Mouse (Mus musculus): ENCODE measurements around the gene Capn1.
A peak's percentile ranks its signal among the peaks of the same experiment; 100 is the strongest.

The Capn1 gene

DNA sequence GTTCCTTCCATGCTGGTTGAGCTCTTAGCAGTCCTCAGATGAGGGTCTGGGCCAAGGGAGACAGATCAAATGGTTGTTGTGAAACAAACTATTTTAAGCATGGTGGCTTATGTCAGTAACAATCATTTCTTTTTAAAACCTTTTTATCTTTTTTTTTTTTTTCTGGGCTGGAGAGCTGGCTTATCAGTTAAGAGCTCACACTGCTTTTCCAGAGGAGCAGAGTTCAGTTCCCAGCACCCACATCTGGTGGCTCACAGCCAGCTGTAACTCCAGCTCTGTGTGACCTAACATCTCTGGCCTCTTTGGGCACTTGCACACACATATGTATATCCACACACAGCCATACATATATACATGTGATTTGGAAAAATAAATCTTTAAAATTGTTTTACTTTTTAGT lies 22.0 kb upstream of the Capn1 start:
- DNase-seq: no peak

GRCm38 (mm10) chr19:6035966-6036585 lies 20.4 kb upstream of the Capn1 start:
- DNase-seq: no peak

- DNase-seq: no peak
Observed at GRCm38 (mm10) chr19:6030520-6031280, 15.0 kb upstream of the Capn1 start.

DNA sequence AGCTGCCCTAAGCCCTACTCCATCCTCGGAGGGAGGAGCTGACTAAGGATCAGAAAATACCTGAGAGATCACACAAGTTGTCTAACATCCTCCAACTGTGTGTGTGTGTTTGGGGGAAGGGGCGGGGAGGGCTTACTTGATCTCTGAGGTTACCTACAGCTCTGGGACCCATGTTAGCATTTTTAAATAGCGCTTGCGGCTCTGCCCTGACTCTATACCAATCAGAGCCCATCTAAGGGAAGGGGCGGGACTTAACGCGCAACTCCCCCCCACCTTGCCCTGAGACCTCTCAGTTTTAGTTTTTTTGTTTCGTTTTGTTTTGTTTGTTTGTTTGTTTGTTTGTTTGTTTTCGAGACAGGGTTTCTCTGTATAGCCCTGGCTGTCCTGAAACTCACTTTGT lies 13.7 kb upstream of the Capn1 start:
- DNase-seq: no peak

- no peak for DNase-seq
Observed at GRCm38 (mm10) chr19:6028991-6029390, 13.3 kb upstream of the Capn1 start.

DNA sequence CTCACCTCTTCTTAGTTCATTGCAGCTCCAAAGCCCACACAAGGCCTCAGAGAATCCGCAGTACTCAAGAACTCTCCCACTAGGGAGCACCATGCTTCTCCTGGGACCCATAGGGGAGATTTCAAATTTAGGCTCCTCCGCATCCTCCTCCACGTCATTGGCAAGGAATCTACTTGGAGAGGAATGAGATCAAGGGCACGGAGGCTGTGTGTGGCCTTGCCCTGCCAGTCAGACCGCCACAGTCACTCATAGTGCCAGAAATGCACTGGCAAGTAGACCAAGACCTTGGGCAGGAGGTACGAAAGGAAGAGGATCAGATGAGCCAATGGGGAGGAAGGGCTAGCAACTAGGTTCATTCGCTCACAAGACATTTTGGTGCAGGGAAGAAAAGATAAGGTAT lies 8.2 kb upstream of the Capn1 start:
- DNase-seq: no peak

DNA sequence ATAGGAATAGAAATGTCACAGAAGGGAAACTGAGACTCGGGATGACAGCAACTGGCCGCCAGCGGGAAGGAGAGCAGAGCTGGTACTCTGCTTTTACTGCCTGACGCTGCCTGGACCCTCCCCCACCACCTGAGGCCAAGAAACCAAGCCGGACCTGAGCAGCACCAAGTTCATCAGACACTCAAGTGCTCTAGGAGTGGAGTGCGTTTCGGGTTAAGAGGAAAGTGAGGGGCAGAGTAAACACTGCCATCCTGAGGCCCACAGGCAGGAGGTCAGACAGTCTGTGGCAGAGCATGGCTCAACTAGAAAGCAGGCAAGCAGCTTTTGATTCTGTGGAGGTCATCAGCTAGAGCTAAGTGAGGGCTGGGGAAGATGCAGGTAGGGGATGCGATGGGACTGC lies 7.4 kb upstream of the Capn1 start:
- DNase-seq: no peak

GRCm38 (mm10) chr19:6020276-6020675 lies 4.6 kb upstream of the Capn1 start:
- DNase-seq: no peak

GRCm38 (mm10) chr19:6018142-6019089 lies 2.7 kb upstream of the Capn1 start:
- DNase-seq: peak; percentile 87

- peak; percentile 38 for DNase-seq
Observed at GRCm38 (mm10) chr19:6016532-6016931, 835 bp upstream of the Capn1 start.

GRCm38 (mm10) chr19:6014991-6015510 lies 646 bp downstream of the Capn1 start:
- DNase-seq: peak; percentile 60

DNA sequence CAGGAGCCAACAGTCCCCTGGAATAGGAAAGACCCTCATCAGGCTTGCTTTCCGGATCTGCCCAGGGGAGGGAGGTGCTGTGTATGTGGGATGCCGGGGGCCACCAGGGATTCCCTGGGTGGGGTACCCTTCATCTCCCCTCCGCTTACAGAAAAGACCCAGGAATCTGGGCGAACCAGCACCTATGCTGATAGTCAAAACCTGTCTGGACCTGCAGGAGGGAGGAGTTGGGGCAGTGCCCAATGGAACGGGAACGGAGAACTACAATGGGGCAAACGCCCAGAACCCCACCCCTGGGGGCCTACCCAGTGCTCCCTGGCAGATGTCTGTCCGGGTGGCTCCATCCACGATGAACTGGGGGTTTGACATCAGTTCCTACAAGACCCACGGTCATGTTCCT lies 2.0 kb downstream of the Capn1 start:
- DNase-seq: no peak

- DNase-seq: no peak
Observed at GRCm38 (mm10) chr19:6009137-6009536, 6.6 kb downstream of the Capn1 start.

- no peak for DNase-seq
Observed at GRCm38 (mm10) chr19:6007013-6007412, 8.7 kb downstream of the Capn1 start.

DNA sequence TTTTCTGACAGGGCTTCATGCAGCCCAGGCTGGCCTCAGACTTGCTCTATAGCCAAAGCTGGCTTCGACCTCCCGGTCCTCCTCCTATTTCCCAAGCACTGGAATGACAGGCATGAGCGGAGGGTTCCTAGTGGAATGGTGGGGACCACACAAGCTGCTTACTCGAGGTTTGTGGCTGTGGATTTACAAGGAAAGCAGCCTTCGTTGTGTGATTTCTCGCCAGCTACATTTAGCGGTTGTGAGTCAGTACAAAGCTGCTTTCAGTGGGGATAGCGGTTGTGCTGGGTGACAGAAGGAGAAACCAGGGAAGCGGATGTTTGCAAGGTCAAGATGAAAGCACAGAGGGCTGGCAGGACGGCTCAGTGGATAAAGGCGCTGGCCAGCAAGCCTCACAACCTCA lies 10.2 kb downstream of the Capn1 start:
- no peak for DNase-seq

DNA sequence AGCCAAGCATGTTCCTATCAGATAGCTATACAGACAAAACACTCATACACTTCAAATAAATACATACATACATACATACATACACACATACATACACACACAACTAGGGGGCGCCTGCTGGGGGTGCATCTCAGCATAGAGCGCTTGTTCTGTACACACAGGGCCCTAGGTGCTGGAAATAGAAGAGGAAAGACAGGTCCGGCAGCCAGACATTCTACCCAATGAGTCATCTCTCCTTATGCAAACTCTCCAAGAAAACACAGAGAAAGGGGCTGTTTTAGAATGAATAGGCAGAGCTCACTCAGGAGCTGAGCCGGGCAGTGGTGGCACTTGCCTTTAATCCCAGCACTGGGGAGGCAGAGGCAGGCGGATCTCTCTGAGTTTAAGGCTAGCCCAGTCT lies 15.7 kb downstream of the Capn1 start:
- no peak for DNase-seq

- no peak for DNase-seq
Observed at GRCm38 (mm10) chr19:5998180-5998579, 17.5 kb downstream of the Capn1 start.

GRCm38 (mm10) chr19:5994711-5995110 lies 21.0 kb downstream of the Capn1 start:
- DNase-seq: no peak

- no peak for DNase-seq
Observed at GRCm38 (mm10) chr19:5992012-5992411, 23.7 kb downstream of the Capn1 start.

DNA sequence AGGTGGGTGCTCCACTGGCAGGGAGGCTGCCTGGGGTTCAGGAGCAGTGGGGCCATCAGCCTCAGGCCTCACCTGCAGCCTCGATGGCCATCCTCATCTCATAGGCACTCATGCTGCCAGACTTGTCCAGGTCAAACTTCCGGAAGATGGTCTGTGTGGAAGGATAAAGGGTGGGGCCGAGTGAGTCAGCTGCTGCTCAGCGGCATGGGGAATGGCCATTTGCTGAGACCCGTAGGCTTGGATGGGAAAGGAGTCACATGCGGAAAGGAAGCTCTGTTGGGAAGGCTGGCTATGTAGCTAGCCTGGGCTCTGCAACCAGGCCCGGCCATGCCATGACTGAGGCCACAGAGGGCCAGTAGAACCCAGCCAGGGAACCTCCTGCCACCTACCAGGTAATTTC lies 24.2 kb downstream of the Capn1 start:
- no peak for DNase-seq

DNA sequence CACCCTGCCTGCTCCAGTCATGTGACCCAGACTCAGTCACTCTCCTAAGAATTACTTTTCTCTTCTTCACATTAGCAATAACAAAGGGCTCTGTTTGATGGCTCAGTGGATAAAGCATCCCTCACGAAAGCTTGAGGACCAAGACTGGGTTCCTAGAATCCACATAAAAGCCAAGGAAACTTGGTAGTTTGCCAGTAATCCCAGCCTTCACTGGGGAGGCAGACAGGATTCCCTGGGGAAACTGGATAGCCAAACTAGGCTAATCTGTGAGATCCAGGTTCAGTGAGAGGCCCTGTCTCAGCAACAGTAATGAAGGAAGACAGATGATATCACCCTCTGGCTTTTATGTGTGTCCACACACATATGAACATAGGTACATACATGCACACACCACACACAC lies 24.8 kb downstream of the Capn1 start:
- no peak for DNase-seq

GRCm38 (mm10) chr19:5990033-5990432 lies 25.7 kb downstream of the Capn1 start:
- no peak for DNase-seq

GRCm38 (mm10) chr19:5989585-5989984 lies 26.1 kb downstream of the Capn1 start:
- DNase-seq: no peak
